In genomic region chr6:94543902-94544840, GRCm38 (mm10) we compare ENCODE assay signal across 8 mouse cellular contexts. TPM values are rescaled to one million over a fixed set of nuclear protein-coding genes. Genes with fewer than 3 reads are reported as not detected.
A peak's percentile ranks its signal among the peaks of the same experiment; 100 is the strongest.
DNase-seq lines count a peak whose midpoint lies in the region; ATAC-seq and TF ChIP-seq lines count a peak whose summit lies in the region.

No protein-coding gene starts in this region.

- no peak overlapping the region for H3K9ac ChIP-seq in heart, embryonic 11.5 days (ENCODE audit: low read depth, low read length)

- H3K9me3 ChIP-seq in heart, embryonic 11.5 days (replicated peaks; ENCODE audit: control insufficient read depth, low read length) = no peaks in the 10 kb centered on the region

- WGBS in heart, embryonic 11.5 days (ENCODE audit: insufficient replicate concordance) = 38% methylated on average over 5 of the region's 5 CpGs
- WGBS in thymus, adult 2 months = 57% methylated on average over 5 of the region's 5 CpGs

- H3K4me1 ChIP-seq in heart, embryonic 11.5 days (ENCODE audit: control insufficient read depth, insufficient read depth, low read length) = peaks cover 6% of the 10 kb centered on the region
- H3K4me1 ChIP-seq in thymus, adult 2 months (replicated peaks; ENCODE audit: control insufficient read depth, insufficient read depth, low read length) = no peaks in the 10 kb centered on the region

- ATAC-seq in heart, embryonic 11.5 days (replicated peaks; ENCODE audit: insufficient number of reproducible peaks, low FRiP score, low TSS enrichment) = no peak
- ATAC-seq in megakaryocyte-erythroid progenitor cell, adult 5-6 weeks (replicated peaks; ENCODE audit: low FRiP score, low TSS enrichment, poor library complexity, severe bottlenecking) = peak; percentile 75; the same call in 1 of the 2 replicates

- intact Hi-C loops in heart, postnatal 10 days (cut with DNase I) = loop anchor here (2.0 to 5.0 kb wide), 3 partner anchors 53 to 443 kb away; no protein-coding TSS in a partner anchor

- no peaks in the 10 kb centered on the region for H3K27me3 ChIP-seq in heart, embryonic 11.5 days (ENCODE audit: control insufficient read depth, insufficient read depth, low read length)
- no peaks in the 10 kb centered on the region for H3K27me3 ChIP-seq in thymus, adult 2 months (ENCODE audit: control insufficient read depth, insufficient read depth, low read length)

- TF ChIP-seq CTCF in thymus, adult 2 months (IDR thresholded peaks at IDR 0.05; ENCODE audit: borderline replicate concordance, control insufficient read depth, extremely low read depth, insufficient read depth, low read length, poor library complexity) = no peak

- no peak overlapping the region for H3K27ac ChIP-seq in heart, embryonic 11.5 days (ENCODE audit: low read depth, low read length)
- H3K27ac ChIP-seq in thymus, adult 2 months (ENCODE audit: control insufficient read depth, insufficient read depth, low read length) = no peak overlapping the region

- no peak overlapping the region for H3K4me3 ChIP-seq in heart, embryonic 11.5 days (ENCODE audit: low read depth, low read length)
- H3K4me3 ChIP-seq in thymus, adult 2 months (ENCODE audit: control insufficient read depth, insufficient read depth, low read length) = no peak overlapping the region

- H3K36me3 ChIP-seq in heart, embryonic 11.5 days (ENCODE audit: control insufficient read depth, insufficient read depth, low read length) = no peaks in the 10 kb centered on the region
- H3K36me3 ChIP-seq in thymus, adult 2 months (ENCODE audit: control insufficient read depth, insufficient read depth, low read length) = no peaks in the 10 kb centered on the region

- no peak overlapping the region for H3K4me2 ChIP-seq in heart, embryonic 11.5 days

- TF ChIP-seq POLR2A in thymus, adult 2 months (IDR thresholded peaks at IDR 0.05; ENCODE audit: control insufficient read depth, extremely low read depth, insufficient read depth, low read length, poor library complexity) = no peak

- DNase-seq in heart, adult 18-20 months = peak; percentile 31 to 75
- DNase-seq in T-cell, adult 2 months (ENCODE audit: low spot score) = peak; percentile 3
- peak; percentile 44 for DNase-seq in embryo, embryonic 11.5 days (ENCODE audit: low read depth, low spot score)
- peak; percentile 70 to 81 for DNase-seq in heart, postnatal 10 days
- DNase-seq in layer of hippocampus, adult 9-11 months = peak; percentile 51
- DNase-seq in thymus, adult 2 months = peak; percentile 58

RNA-seq across cellular contexts. Expression of gene Slc25a26, which starts 44.0 kb away (rescaled TPM):
- 10 to 100 TPM; 17.9 to 19.6 TPM for total RNA-seq in heart, adult 18-20 months (2021)
- 10.7 TPM in 2 replicates for polyA plus RNA-seq in heart, embryonic 11.5 days (2014; fragmentation: Nextera tagmentation; extraction: Ambion mirVana)
- 10 to 100 TPM; 10.6 to 13.9 TPM for total RNA-seq in heart, postnatal 10 days (2021)
- 9.9 TPM in 2 replicates for total RNA-seq in megakaryocyte-erythroid progenitor cell, adult 5-6 weeks (2014; fragmentation: Nextera tagmentation)
- 3.0 and 5.0 TPM in 2 replicates for total RNA-seq in megakaryocyte-erythroid progenitor cell, adult 5-6 weeks (2017)
- 8.3 and 9.5 TPM in 2 replicates for polyA plus RNA-seq in thymus, adult 2 months (2012; rRNA removed)

Comparison
In these comparisons a context has a peak if more than half of its experiments do, and no peak if none do; other contexts are left out.
1. DNase-seq: peak in every context shown above with its lines; median percentile 76 in heart, postnatal 10 days; 58 in thymus, adult 2 months; 53 in heart, adult 18-20 months; 51 in layer of hippocampus, adult 9-11 months; 44 in embryo, embryonic 11.5 days; 3 in T-cell, adult 2 months.